Mouse (Mus musculus) MEL-GATA-1-ER (cell line): Measurements from ENCODE around the gene Rsph9.

ENCODE experiments used
- DNase-seq: peaks from one replicate; pipeline ENCODE4 v3.0.0-alpha.2; 2012; ENCODE audit warnings: low read depth; ENCODE audit errors: extremely low read depth

The Rsph9 gene

GRCm38 (mm10) chr17:46102608-46103159 is 41.3 kb downstream of the Rsph9 start:
- DNase-seq: no peak

GRCm38 (mm10) chr17:46101906-46102305 is 42.1 kb downstream of the Rsph9 start:
- DNase-seq: no peak

- peak; percentile 6 for DNase-seq
These were observed 45.5 kb downstream of the Rsph9 start for GRCm38 (mm10) chr17:46098525-46098924.

GRCm38 (mm10) chr17:46091899-46092298 is 52.1 kb downstream of the Rsph9 start:
- no peak for DNase-seq

- no peak for DNase-seq
These were observed 52.7 kb downstream of the Rsph9 start for GRCm38 (mm10) chr17:46091351-46091750.

GRCm38 (mm10) chr17:46086341-46086870 is 57.6 kb downstream of the Rsph9 start:
- DNase-seq: no peak

GRCm38 (mm10) chr17:46084091-46084501 is 59.9 kb downstream of the Rsph9 start:
- DNase-seq: peak; percentile 16

GRCm38 (mm10) chr17:46083381-46083780 is 60.6 kb downstream of the Rsph9 start:
- DNase-seq: no peak

GRCm38 (mm10) chr17:46081657-46082056 is 62.4 kb downstream of the Rsph9 start:
- no peak for DNase-seq

- DNase-seq: no peak
These were observed 63.0 kb downstream of the Rsph9 start for GRCm38 (mm10) chr17:46081042-46081441.

GRCm38 (mm10) chr17:46080388-46080787 is 63.6 kb downstream of the Rsph9 start:
- DNase-seq: no peak

GRCm38 (mm10) chr17:46079037-46079436 is 65.0 kb downstream of the Rsph9 start:
- no peak for DNase-seq

- no peak for DNase-seq
These were observed 66.0 kb downstream of the Rsph9 start for GRCm38 (mm10) chr17:46077921-46078534.

- no peak for DNase-seq
These were observed 67.8 kb downstream of the Rsph9 start for GRCm38 (mm10) chr17:46076260-46076551.

GRCm38 (mm10) chr17:46075551-46076259 is 68.3 kb downstream of the Rsph9 start:
- no peak for DNase-seq

GRCm38 (mm10) chr17:46075116-46075485 is 68.9 kb downstream of the Rsph9 start:
- peak; percentile 47 for DNase-seq

- peak; percentile 61 for DNase-seq
These were observed 69.5 kb downstream of the Rsph9 start for GRCm38 (mm10) chr17:46074398-46075115.

- DNase-seq: peak; percentile 89
These were observed 70.2 kb downstream of the Rsph9 start for GRCm38 (mm10) chr17:46073730-46074301.
